Mouse (Mus musculus): ENCODE results near the gene Ier5l. TPM values are rescaled to one million over a fixed set of nuclear protein-coding genes. Genes with fewer than 3 reads are reported as not detected.

The Ier5l gene
- polyA plus RNA-seq, 1 experiment from 2014 or later, result 1.6 TPM

GRCm38 (mm10) chr2:30476241-30476640 lies 2.2 kb upstream of the Ier5l start:
- WGBS, result 64% methylated on average over 2 of the region's 2 CpGs

GRCm38 (mm10) chr2:30475457-30475856 lies 1.4 kb upstream of the Ier5l start:
- H3K27me3 ChIP-seq (replicated peaks), result no peaks in the 10 kb centered on the region
- peak overlapping the region; percentile 85 for H3K4me2 ChIP-seq (replicated peaks)
- H3K4me3 ChIP-seq (replicated peaks), result no peak overlapping the region
- no peak overlapping the region for H3K27ac ChIP-seq
- ATAC-seq, result no peak
- peaks cover 22% of the 10 kb centered on the region for H3K4me1 ChIP-seq (replicated peaks)
- no peaks in the 10 kb centered on the region for H3K9me3 ChIP-seq
- WGBS, result 88% methylated on average over 7 of the region's 7 CpGs
- no peaks in the 10 kb centered on the region for H3K36me3 ChIP-seq
- H3K9ac ChIP-seq, result no peak overlapping the region; the same call in 1 of the 2 replicates

More at GRCm38 (mm10) chr2:30476241-30476640, 2.2 kb upstream of the Ier5l start:
- Histone ChIP-seq H3K9ac (no peak overlapping the region), H3K4me3 (replicated peaks) (no peak overlapping the region), H3K4me2 (replicated peaks) (0 out of 2 replicates have a peak overlapping the region, but pooled peaks have one; percentile 6), H3K36me3 (no peaks in the 10 kb centered on the region), H3K9me3 (no peaks in the 10 kb centered on the region), H3K27me3 (replicated peaks) (no peaks in the 10 kb centered on the region), H3K4me1 (replicated peaks) (peaks cover 18% of the 10 kb centered on the region), H3K27ac (no peak overlapping the region)
- ATAC-seq, result no peak

GRCm38 (mm10) chr2:30474776-30475175 lies 757 bp upstream of the Ier5l start:
- Histone ChIP-seq H3K9ac (peak overlapping the region; percentile 45), H3K9me3 (no peaks in the 10 kb centered on the region), H3K27ac (no peak overlapping the region), H3K4me2 (replicated peaks) (peak overlapping the region; percentile 85), H3K4me1 (replicated peaks) (peaks cover 22% of the 10 kb centered on the region), H3K36me3 (no peaks in the 10 kb centered on the region), H3K4me3 (replicated peaks) (peak overlapping the region; percentile 85), H3K27me3 (replicated peaks) (no peaks in the 10 kb centered on the region)
- no peak for ATAC-seq
- 40% methylated on average over 4 of the region's 4 CpGs for WGBS

- peak overlapping the region; percentile 85 for H3K4me3 ChIP-seq (replicated peaks)
- peak overlapping the region; percentile 95 for H3K9ac ChIP-seq
- H3K36me3 ChIP-seq, result no peaks in the 10 kb centered on the region
- WGBS, result under 1% methylated on average over 80 of the region's 80 CpGs
- no peaks in the 10 kb centered on the region for H3K27me3 ChIP-seq (replicated peaks)
- peak; percentile 35 for ATAC-seq
- peak overlapping the region; percentile 92 for H3K27ac ChIP-seq
- H3K9me3 ChIP-seq, result no peaks in the 10 kb centered on the region
- peaks cover 27% of the 10 kb centered on the region for H3K4me1 ChIP-seq (replicated peaks)
- peak overlapping the region; percentile 85 for H3K4me2 ChIP-seq (replicated peaks)
These were observed 488 bp downstream of the Ier5l start for GRCm38 (mm10) chr2:30473431-30474031.

GRCm38 (mm10) chr2:30472731-30473351 lies 1.2 kb downstream of the Ier5l start:
- no peak for ATAC-seq
- Histone ChIP-seq H3K9me3 (no peaks in the 10 kb centered on the region), H3K27ac (peak overlapping the region; percentile 92), H3K36me3 (no peaks in the 10 kb centered on the region), H3K9ac (peak overlapping the region; percentile 95), H3K4me3 (replicated peaks) (peak overlapping the region; percentile 85), H3K4me2 (replicated peaks) (peak overlapping the region; percentile 85), H3K4me1 (replicated peaks) (peaks cover 27% of the 10 kb centered on the region), H3K27me3 (replicated peaks) (no peaks in the 10 kb centered on the region)
- WGBS, result under 1% methylated on average over 58 of the region's 60 CpGs

GRCm38 (mm10) chr2:30471795-30472720 lies 2.0 kb downstream of the Ier5l start:
- H3K4me1 ChIP-seq (replicated peaks), result peaks cover 30% of the 10 kb centered on the region
- ATAC-seq, result peak; percentile 55

GRCm38 (mm10) chr2:30471051-30471450 lies 3.0 kb downstream of the Ier5l start:
- no peaks in the 10 kb centered on the region for H3K36me3 ChIP-seq
- ATAC-seq, result no peak
- H3K9ac ChIP-seq, result peak overlapping the region; percentile 30; the same call in 1 of the 2 replicates
- H3K4me2 ChIP-seq (replicated peaks), result peak overlapping the region; percentile 85
- WGBS, result 19% methylated on average over 8 of the region's 8 CpGs
- no peaks in the 10 kb centered on the region for H3K9me3 ChIP-seq
- peak overlapping the region; percentile 85 for H3K4me3 ChIP-seq (replicated peaks)
- peak overlapping the region; percentile 92 for H3K27ac ChIP-seq
- H3K27me3 ChIP-seq (replicated peaks), result no peaks in the 10 kb centered on the region
- peaks cover 23% of the 10 kb centered on the region for H3K4me1 ChIP-seq (replicated peaks)

More at GRCm38 (mm10) chr2:30471795-30472720, 2.0 kb downstream of the Ier5l start:
- Histone ChIP-seq H3K9ac (peak overlapping the region; percentile 95), H3K4me2 (replicated peaks) (peak overlapping the region; percentile 85), H3K27me3 (replicated peaks) (no peaks in the 10 kb centered on the region), H3K4me3 (replicated peaks) (peak overlapping the region; percentile 85), H3K9me3 (no peaks in the 10 kb centered on the region), H3K27ac (peak overlapping the region; percentile 92), H3K36me3 (no peaks in the 10 kb centered on the region)
- WGBS, result under 1% methylated on average over 43 of the region's 51 CpGs

- Histone ChIP-seq H3K4me3 (replicated peaks) (peak overlapping the region; percentile 45), H3K27me3 (replicated peaks) (no peaks in the 10 kb centered on the region), H3K9ac (peak overlapping the region; percentile 57), H3K4me2 (replicated peaks) (peak overlapping the region; percentile 85), H3K36me3 (no peaks in the 10 kb centered on the region), H3K27ac (peak overlapping the region; percentile 92), H3K9me3 (no peaks in the 10 kb centered on the region), H3K4me1 (replicated peaks) (peaks cover 23% of the 10 kb centered on the region)
- peak; percentile 12; the same call in 1 of the 2 replicates for ATAC-seq
- WGBS, result under 1% methylated on average over 46 of the region's 46 CpGs
These were observed 3.7 kb downstream of the Ier5l start for GRCm38 (mm10) chr2:30470143-30470946.

GRCm38 (mm10) chr2:30469796-30470142 lies 4.2 kb downstream of the Ier5l start:
- Histone ChIP-seq H3K27ac (peak overlapping the region; percentile 92), H3K4me3 (replicated peaks) (peak overlapping the region; percentile 45), H3K36me3 (no peaks in the 10 kb centered on the region), H3K4me2 (replicated peaks) (peak overlapping the region; percentile 85), H3K9me3 (no peaks in the 10 kb centered on the region), H3K27me3 (replicated peaks) (no peaks in the 10 kb centered on the region), H3K9ac (peak overlapping the region; percentile 57), H3K4me1 (replicated peaks) (peaks cover 23% of the 10 kb centered on the region)
- ATAC-seq, result peak; percentile 15; the same call in 1 of the 2 replicates
- 0% methylated on average over 19 of the region's 19 CpGs for WGBS

GRCm38 (mm10) chr2:30469009-30469408 lies 5.0 kb downstream of the Ier5l start:
- WGBS, result 66% methylated on average over 6 of the region's 6 CpGs
- peak overlapping the region; percentile 85 for H3K4me2 ChIP-seq (replicated peaks)
- ATAC-seq, result no peak
- no peak overlapping the region for H3K4me3 ChIP-seq (replicated peaks)
- H3K9me3 ChIP-seq, result no peaks in the 10 kb centered on the region
- H3K27ac ChIP-seq, result no peak overlapping the region
- no peaks in the 10 kb centered on the region for H3K36me3 ChIP-seq
- no peaks in the 10 kb centered on the region for H3K27me3 ChIP-seq (replicated peaks)
- peaks cover 20% of the 10 kb centered on the region for H3K4me1 ChIP-seq (replicated peaks)
- H3K9ac ChIP-seq, result no peak overlapping the region

GRCm38 (mm10) chr2:30466787-30467186 lies 7.2 kb downstream of the Ier5l start:
- no peak for ATAC-seq
- Histone ChIP-seq H3K4me3 (replicated peaks) (no peak overlapping the region), H3K4me1 (replicated peaks) (peaks cover 33% of the 10 kb centered on the region), H3K4me2 (replicated peaks) (no peak overlapping the region), H3K9me3 (no peaks in the 10 kb centered on the region), H3K36me3 (no peaks in the 10 kb centered on the region), H3K27ac (no peak overlapping the region), H3K27me3 (replicated peaks) (no peaks in the 10 kb centered on the region), H3K9ac (no peak overlapping the region)
- 54% methylated on average over 4 of the region's 4 CpGs for WGBS

Measured in intestine, embryonic 15.5 days (tissue).